Mouse (Mus musculus): ENCODE data around the gene Ndufaf2. TPM values are rescaled to one million over a fixed set of nuclear protein-coding genes. Genes with fewer than 3 reads are reported as not detected.

Ndufaf2 gene
- total RNA-seq, 1 experiment, result 41.1 TPM

DNA sequence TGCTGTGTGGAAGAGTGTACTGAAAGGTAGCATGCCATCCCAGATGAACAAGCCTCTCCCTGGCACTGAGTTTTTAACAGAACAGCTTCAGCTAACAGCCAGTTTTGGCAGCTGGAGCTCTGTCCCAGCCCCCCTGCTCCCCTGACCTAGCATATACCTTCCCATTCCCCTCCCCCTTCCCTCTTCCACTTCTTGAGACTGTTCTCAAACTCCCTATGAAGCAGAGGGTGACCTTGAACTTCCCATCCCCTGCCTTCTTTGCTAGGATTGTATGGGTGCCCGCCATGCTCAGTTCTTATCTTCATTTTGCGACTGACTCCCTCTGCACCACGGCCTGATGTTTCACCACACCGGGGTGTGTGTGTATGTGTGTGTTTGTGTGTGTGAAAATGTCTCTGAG lies 195.7 kb downstream of the Ndufaf2 start:
- no peak for DNase-seq (ENCODE audit: low read depth, low spot score)
- TF ChIP-seq CHD2 (IDR thresholded peaks at IDR 0.05; ENCODE audit: low read depth, low read length) (no peak), MAFK (IDR thresholded peaks at IDR 0.05; ENCODE audit: insufficient read depth, low read depth, low read length) (no peak), HCFC1 (IDR thresholded peaks at IDR 0.05; ENCODE audit: borderline replicate concordance, insufficient read depth, low read length) (no peak), ZNF384 (IDR thresholded peaks at IDR 0.05; ENCODE audit: low read depth, low read length) (no peak), ZC3H11A (IDR thresholded peaks at IDR 0.05; ENCODE audit: borderline replicate concordance, low read depth, low read length) (no peak)
- in situ Hi-C loops (cut with MboI; ENCODE audit: low sequenced_read_pairs in 2 of 2, unreplicated experiment in 2 of 2), result no loop called here
- no peak overlapping the region for H3K27ac ChIP-seq (ENCODE audit: insufficient read depth, low read depth, low read length, poor library complexity, severe bottlenecking)
- H3K36me3 ChIP-seq (ENCODE audit: control insufficient read depth, insufficient read depth, low read length, poor library complexity, severe bottlenecking), result no peaks in the 10 kb centered on the region
- no peaks in the 10 kb centered on the region for H3K9me3 ChIP-seq (ENCODE audit: control insufficient read depth, insufficient read depth, low read depth, low read length)
- H3K4me3 ChIP-seq (ENCODE audit: insufficient read depth in 1 of 2, low read depth in 1 of 2, low read length in 2 of 2, poor library complexity in 1 of 2, severe bottlenecking in 1 of 2), result no peak overlapping the region
- H3K4me1 ChIP-seq (ENCODE audit: control insufficient read depth in 2 of 2, insufficient read depth in 2 of 2, low read length in 2 of 2, poor library complexity in 1 of 2), result peaks cover 7 to 28% of the 10 kb centered on the region in 2 experiments
- H3K9ac ChIP-seq (ENCODE audit: insufficient read depth, low read depth, low read length, poor library complexity, severe bottlenecking), result no peak overlapping the region

DNA sequence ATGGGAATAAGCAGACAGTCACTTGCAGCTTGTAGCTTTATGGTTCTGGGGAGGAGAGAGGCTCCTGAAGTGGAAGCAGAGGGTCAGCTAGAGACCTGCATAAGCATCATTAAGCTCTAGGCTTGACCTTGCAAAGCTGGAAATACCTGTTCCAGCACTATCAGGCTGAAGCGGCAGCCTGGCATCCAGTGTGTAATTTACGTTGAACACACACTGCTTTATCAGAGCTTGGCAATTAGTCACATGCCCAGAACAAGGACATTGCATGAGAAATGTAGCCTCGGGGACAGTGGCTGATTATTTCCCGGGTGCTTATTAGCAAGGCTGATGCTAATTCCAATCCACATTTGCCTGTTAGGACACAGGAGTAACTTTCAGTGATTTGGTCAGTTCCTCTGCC lies 196.5 kb downstream of the Ndufaf2 start:
- in situ Hi-C loops (cut with MboI; ENCODE audit: low sequenced_read_pairs in 2 of 2, unreplicated experiment in 2 of 2), result no loop called here
- peaks cover 8 to 31% of the 10 kb centered on the region in 2 experiments for H3K4me1 ChIP-seq (ENCODE audit: control insufficient read depth in 2 of 2, insufficient read depth in 2 of 2, low read length in 2 of 2, poor library complexity in 1 of 2)
- H3K27ac ChIP-seq (ENCODE audit: insufficient read depth, low read depth, low read length, poor library complexity, severe bottlenecking), result no peak overlapping the region
- no peak overlapping the region for H3K9ac ChIP-seq (ENCODE audit: insufficient read depth, low read depth, low read length, poor library complexity, severe bottlenecking)
- no peak overlapping the region for H3K4me3 ChIP-seq (ENCODE audit: insufficient read depth in 1 of 2, low read depth in 1 of 2, low read length in 2 of 2, poor library complexity in 1 of 2, severe bottlenecking in 1 of 2)
- no peaks in the 10 kb centered on the region for H3K36me3 ChIP-seq (ENCODE audit: control insufficient read depth, insufficient read depth, low read length, poor library complexity, severe bottlenecking)
- no peak for TF ChIP-seq CHD2 (IDR thresholded peaks at IDR 0.05; ENCODE audit: low read depth, low read length)
- TF ChIP-seq MAFK (IDR thresholded peaks at IDR 0.05; ENCODE audit: insufficient read depth, low read depth, low read length), result no peak
- no peak for TF ChIP-seq HCFC1 (IDR thresholded peaks at IDR 0.05; ENCODE audit: borderline replicate concordance, insufficient read depth, low read length)
- TF ChIP-seq ZNF384 (IDR thresholded peaks at IDR 0.05; ENCODE audit: low read depth, low read length), result no peak
- TF ChIP-seq ZC3H11A (IDR thresholded peaks at IDR 0.05; ENCODE audit: borderline replicate concordance, low read depth, low read length), result no peak
- no peak for DNase-seq (ENCODE audit: low read depth, low spot score)
- H3K9me3 ChIP-seq (ENCODE audit: control insufficient read depth, insufficient read depth, low read depth, low read length), result no peaks in the 10 kb centered on the region

- DNase-seq (ENCODE audit: low read depth, low spot score), result no peak
- peaks cover 8 to 32% of the 10 kb centered on the region in 2 experiments for H3K4me1 ChIP-seq (ENCODE audit: control insufficient read depth in 2 of 2, insufficient read depth in 2 of 2, low read length in 2 of 2, poor library complexity in 1 of 2)
- TF ChIP-seq HCFC1 (IDR thresholded peaks at IDR 0.05; ENCODE audit: borderline replicate concordance, insufficient read depth, low read length) (no peak), MAFK (IDR thresholded peaks at IDR 0.05; ENCODE audit: insufficient read depth, low read depth, low read length) (no peak), ZNF384 (IDR thresholded peaks at IDR 0.05; ENCODE audit: low read depth, low read length) (no peak), ZC3H11A (IDR thresholded peaks at IDR 0.05; ENCODE audit: borderline replicate concordance, low read depth, low read length) (no peak), CHD2 (IDR thresholded peaks at IDR 0.05; ENCODE audit: low read depth, low read length) (no peak)
- no peaks in the 10 kb centered on the region for H3K9me3 ChIP-seq (ENCODE audit: control insufficient read depth, insufficient read depth, low read depth, low read length)
- in situ Hi-C loops (cut with MboI; ENCODE audit: low sequenced_read_pairs in 2 of 2, unreplicated experiment in 2 of 2), result no loop called here
- no peaks in the 10 kb centered on the region for H3K36me3 ChIP-seq (ENCODE audit: control insufficient read depth, insufficient read depth, low read length, poor library complexity, severe bottlenecking)
- no peak overlapping the region for H3K4me3 ChIP-seq (ENCODE audit: insufficient read depth in 1 of 2, low read depth in 1 of 2, low read length in 2 of 2, poor library complexity in 1 of 2, severe bottlenecking in 1 of 2)
- H3K27ac ChIP-seq (ENCODE audit: insufficient read depth, low read depth, low read length, poor library complexity, severe bottlenecking), result no peak overlapping the region
- no peak overlapping the region for H3K9ac ChIP-seq (ENCODE audit: insufficient read depth, low read depth, low read length, poor library complexity, severe bottlenecking)
These were observed 196.9 kb downstream of the Ndufaf2 start for GRCm38 (mm10) chr13:107961501-107961900.

DNA sequence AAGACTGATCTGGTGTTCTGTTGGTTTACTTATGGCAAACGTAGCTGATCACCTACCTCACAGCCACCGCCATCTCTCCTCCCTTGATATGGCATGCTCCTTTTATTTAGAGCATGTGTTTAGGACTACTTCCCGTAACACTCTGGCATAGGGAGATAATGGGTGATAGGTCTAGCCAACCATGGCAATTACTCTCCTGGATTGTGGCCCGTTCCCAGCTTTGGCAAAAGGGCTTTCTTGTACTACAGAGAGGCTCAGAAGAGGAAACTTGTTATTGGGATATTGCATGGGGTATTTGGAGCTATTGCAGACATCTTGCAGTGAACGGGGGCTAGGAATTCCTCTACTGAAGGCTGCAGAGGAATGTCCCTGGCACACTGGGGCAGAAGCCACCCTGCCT lies 197.9 kb downstream of the Ndufaf2 start:
- TF ChIP-seq MAFK (IDR thresholded peaks at IDR 0.05; ENCODE audit: insufficient read depth, low read depth, low read length) (no peak), CHD2 (IDR thresholded peaks at IDR 0.05; ENCODE audit: low read depth, low read length) (no peak), HCFC1 (IDR thresholded peaks at IDR 0.05; ENCODE audit: borderline replicate concordance, insufficient read depth, low read length) (no peak), ZC3H11A (IDR thresholded peaks at IDR 0.05; ENCODE audit: borderline replicate concordance, low read depth, low read length) (no peak), ZNF384 (IDR thresholded peaks at IDR 0.05; ENCODE audit: low read depth, low read length) (no peak)
- H3K9ac ChIP-seq (ENCODE audit: insufficient read depth, low read depth, low read length, poor library complexity, severe bottlenecking), result no peak overlapping the region
- no peaks in the 10 kb centered on the region for H3K9me3 ChIP-seq (ENCODE audit: control insufficient read depth, insufficient read depth, low read depth, low read length)
- H3K36me3 ChIP-seq (ENCODE audit: control insufficient read depth, insufficient read depth, low read length, poor library complexity, severe bottlenecking), result no peaks in the 10 kb centered on the region
- H3K4me1 ChIP-seq (ENCODE audit: control insufficient read depth in 2 of 2, insufficient read depth in 2 of 2, low read length in 2 of 2, poor library complexity in 1 of 2), result peaks cover 8 to 32% of the 10 kb centered on the region in 2 experiments
- no peak overlapping the region for H3K4me3 ChIP-seq (ENCODE audit: insufficient read depth in 1 of 2, low read depth in 1 of 2, low read length in 2 of 2, poor library complexity in 1 of 2, severe bottlenecking in 1 of 2)
- in situ Hi-C loops (cut with MboI; ENCODE audit: low sequenced_read_pairs in 2 of 2, unreplicated experiment in 2 of 2), result no loop called here
- no peak for DNase-seq (ENCODE audit: low read depth, low spot score)
- no peak overlapping the region for H3K27ac ChIP-seq (ENCODE audit: insufficient read depth, low read depth, low read length, poor library complexity, severe bottlenecking)

- no peak overlapping the region for H3K9ac ChIP-seq (ENCODE audit: insufficient read depth, low read depth, low read length, poor library complexity, severe bottlenecking)
- in situ Hi-C loops (cut with MboI; ENCODE audit: low sequenced_read_pairs in 2 of 2, unreplicated experiment in 2 of 2), result no loop called here
- no peak for DNase-seq (ENCODE audit: low read depth, low spot score)
- H3K4me3 ChIP-seq (ENCODE audit: insufficient read depth in 1 of 2, low read depth in 1 of 2, low read length in 2 of 2, poor library complexity in 1 of 2, severe bottlenecking in 1 of 2), result no peak overlapping the region
- no peaks in the 10 kb centered on the region for H3K36me3 ChIP-seq (ENCODE audit: control insufficient read depth, insufficient read depth, low read length, poor library complexity, severe bottlenecking)
- TF ChIP-seq ZNF384 (IDR thresholded peaks at IDR 0.05; ENCODE audit: low read depth, low read length) (no peak), HCFC1 (IDR thresholded peaks at IDR 0.05; ENCODE audit: borderline replicate concordance, insufficient read depth, low read length) (no peak), MAFK (IDR thresholded peaks at IDR 0.05; ENCODE audit: insufficient read depth, low read depth, low read length) (no peak), CHD2 (IDR thresholded peaks at IDR 0.05; ENCODE audit: low read depth, low read length) (no peak), ZC3H11A (IDR thresholded peaks at IDR 0.05; ENCODE audit: borderline replicate concordance, low read depth, low read length) (no peak)
- H3K27ac ChIP-seq (ENCODE audit: insufficient read depth, low read depth, low read length, poor library complexity, severe bottlenecking), result no peak overlapping the region
- peaks cover 8 to 32% of the 10 kb centered on the region in 2 experiments for H3K4me1 ChIP-seq (ENCODE audit: control insufficient read depth in 2 of 2, insufficient read depth in 2 of 2, low read length in 2 of 2, poor library complexity in 1 of 2)
- H3K9me3 ChIP-seq (ENCODE audit: control insufficient read depth, insufficient read depth, low read depth, low read length), result no peaks in the 10 kb centered on the region
These were observed 198.5 kb downstream of the Ndufaf2 start for GRCm38 (mm10) chr13:107959891-107960290.
